Mouse (Mus musculus) bone marrow macrophage, adult 2 months (primary cell): ENCODE measurements around the gene Esrp2.

Experiments used
- CTCF ChIP-seq: IDR thresholded peaks from 2 replicates; pipeline ENCODE4 v1.5.1; 2012; ENCODE audit warnings: low read depth, mild to moderate bottlenecking, low read length, moderate library complexity
- POLR2A ChIP-seq: IDR thresholded peaks from 2 replicates; pipeline ENCODE4 v1.6.1; 2012; ENCODE audit warnings: mild to moderate bottlenecking, low read depth, low read length, borderline replicate concordance

GRCm38 (mm10) chr8:106126055-106126454 is 10.7 kb downstream of the Esrp2 start:
- TF ChIP-seq POLR2A (no peak), CTCF (no peak)
